22 mouse cellular contexts compared by ENCODE assay signal in the genomic region with DNA sequence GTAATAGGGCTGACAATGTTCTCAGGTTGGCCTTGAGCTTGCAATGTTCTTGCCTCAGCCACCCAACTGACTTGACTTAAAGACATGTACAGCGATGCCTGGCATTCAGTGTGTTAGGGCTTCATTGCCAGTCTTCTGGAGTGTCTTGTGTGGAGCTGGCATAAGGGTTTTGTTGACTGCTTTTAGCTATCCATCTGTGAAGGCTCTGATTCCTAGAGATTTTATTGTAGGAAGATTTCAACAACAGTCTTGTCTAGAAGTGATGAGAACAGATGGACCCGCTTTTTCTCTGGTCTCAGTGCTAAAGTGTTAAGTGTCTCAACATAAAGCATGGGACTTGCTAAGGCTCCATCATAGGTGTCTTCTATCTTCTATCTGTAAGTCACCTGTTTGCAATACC.
A peak's percentile ranks its signal among the peaks of the same experiment; 100 is the strongest.
DNase-seq lines count a peak whose midpoint lies in the region; ATAC-seq and TF ChIP-seq lines count a peak whose summit lies in the region.
"Had no signal": no experiment of that assay in that cellular context is flagged by ENCODE, and none has a peak within 500 bp of the region (broad histone marks: within the 10 kb centered on the region; RNA-seq: fewer than 3 reads in every experiment).

No protein-coding gene starts in this region.

- DNase-seq in right cerebral cortex, adult 18-20 months = peak; percentile 62
- DNase-seq in right cerebral cortex, postnatal 14 days = no peak
- DNase-seq in frontal cortex, postnatal 10 days (ENCODE audit: low spot score in 2 of 2) = peak; percentile 16 to 21
- DNase-seq in left cerebral cortex, adult 2 months (ENCODE audit: extremely low spot score in 1 of 2, low spot score in 2 of 2) = no peak
- DNase-seq in right cerebral cortex, postnatal 36 days (ENCODE audit: low spot score in 2 of 2) = peak; percentile 41 to 68
- no peak for DNase-seq in heart, postnatal 25 days (ENCODE audit: low spot score)
- DNase-seq in adrenal gland, postnatal 36 days = no peak
- DNase-seq: cerebellum, adult 11 months; cerebellum, postnatal 25 days; gastrocnemius, postnatal 36 days; heart, postnatal 10 days; kidney, adult 9 months; kidney, postnatal 25 days; lung, adult 18-20 months; spleen, adult 18-20 months; thymus, adult 18-20 months had no signal

- intact Hi-C loops in left cerebral cortex, adult 2 months (cut with DNase I) = loop anchor here (5.0 to 10.0 kb wide), 5 partner anchors 192 to 562 kb away; no protein-coding TSS in a partner anchor
- intact Hi-C loops in heart, postnatal 25 days (cut with DNase I) = no loop called here

- peak overlapping the region; percentile 82 for H3K27ac ChIP-seq in left cerebral cortex, adult 2 months
- H3K27ac ChIP-seq: embryonic facial prominence, embryonic 15.5 days; hindbrain, embryonic 13.5 days; intestine, embryonic 15.5 days; midbrain, embryonic 15.5 days; neural tube, embryonic 15.5 days had no signal

- ATAC-seq in granulocyte monocyte progenitor cell, adult 5-6 weeks (replicated peaks; ENCODE audit: poor library complexity, severe bottlenecking) = no peak
- ATAC-seq: intestine, embryonic 15.5 days; midbrain, embryonic 15.5 days had no signal

- no peak overlapping the region for H3K4me3 ChIP-seq in left cerebral cortex, adult 2 months
- H3K4me3 ChIP-seq: embryonic facial prominence, embryonic 15.5 days; hindbrain, embryonic 13.5 days; intestine, embryonic 15.5 days; midbrain, embryonic 15.5 days; neural tube, embryonic 15.5 days had no signal

- TF ChIP-seq CTCF in left cerebral cortex, adult 2 months (IDR thresholded peaks at IDR 0.05) = no peak

Comparison
In these comparisons a context has a peak if more than half of its experiments do, and no peak if none do; other contexts are left out.
1. DNase-seq: peak in right cerebral cortex, adult 18-20 months (single experiment), frontal cortex, postnatal 10 days (2 of 2) and right cerebral cortex, postnatal 36 days (2 of 2); none in right cerebral cortex, postnatal 14 days (single experiment), left cerebral cortex, adult 2 months (0 of 2), heart, postnatal 25 days (single experiment) and adrenal gland, postnatal 36 days (0 of 2).